Mouse (Mus musculus): ENCODE data around the gene Tcl1b1.
"Not testable (repeated sequence)": the region's sequence is repeated elsewhere in the genome, so short reads cannot be mapped to it uniquely, and the experiment has no call there.

Tcl1b1 gene

GRCm38 (mm10) chr12:105159390-105159789 is at the start of gene Tcl1b1:
Gene Tcl1b1 (plus strand): TSS chr12:105159690.
- no peak for DNase-seq (ENCODE audit: low read depth in 2 of 2, low spot score in 2 of 2)

- DNase-seq (ENCODE audit: low read depth in 2 of 2, low spot score in 2 of 2), result no peak
Measured at GRCm38 (mm10) chr12:105109812-105110211, 49.7 kb upstream of the Tcl1b1 start.

DNA sequence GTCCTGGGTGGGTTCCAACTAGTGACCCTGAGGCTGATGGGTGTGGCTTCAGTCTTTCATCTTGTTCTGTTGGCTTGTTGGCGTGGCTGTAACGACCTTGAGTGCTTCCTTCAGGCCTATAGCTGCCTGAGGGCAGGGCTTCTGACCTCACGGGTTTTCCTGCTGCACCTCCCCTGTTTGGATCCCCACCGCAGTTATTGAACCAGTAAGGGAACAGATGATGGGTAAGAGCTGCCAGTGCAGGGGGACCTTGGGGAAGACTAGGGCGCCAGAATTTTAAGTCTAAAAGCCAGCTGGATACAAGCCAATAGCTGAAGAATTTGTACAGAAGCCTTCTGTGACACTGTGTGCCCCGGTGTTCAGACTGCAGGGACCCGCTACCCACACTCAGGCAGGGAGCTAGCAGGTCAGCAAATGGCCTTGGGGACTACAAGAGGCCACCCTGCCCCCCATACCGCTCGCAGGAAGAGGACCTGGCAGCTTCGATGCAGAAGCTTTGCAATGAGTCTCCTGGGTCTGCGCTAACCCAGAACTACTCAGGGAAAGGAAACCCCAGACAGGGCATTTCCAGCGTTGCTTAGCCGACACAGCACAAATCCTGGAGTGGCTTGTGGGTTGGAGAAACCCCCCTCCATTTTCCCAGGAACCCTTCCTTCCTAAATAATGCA is 47.0 kb upstream of the Tcl1b1 start:
- DNase-seq (ENCODE audit: low read depth in 2 of 2, low spot score in 2 of 2), result no peak

DNA sequence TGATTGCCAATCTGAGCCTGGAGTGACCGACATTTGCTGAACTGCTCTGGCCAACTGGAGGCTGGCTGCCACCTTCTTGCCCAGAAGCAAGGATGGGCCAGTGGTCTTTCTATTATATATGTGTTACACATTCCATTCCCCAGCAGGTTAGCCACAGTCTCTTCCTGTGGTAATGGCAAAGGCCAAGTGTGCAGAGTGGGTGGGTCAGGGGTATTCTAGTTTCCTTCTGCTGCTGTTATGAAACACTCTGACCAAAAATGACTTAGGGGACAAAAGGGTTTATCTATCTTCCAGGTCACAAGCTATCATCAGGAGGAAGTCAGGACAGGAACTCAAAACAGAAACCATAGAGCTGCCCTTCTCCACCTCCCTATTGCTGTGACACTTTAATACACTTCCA is 42.8 kb upstream of the Tcl1b1 start:
- no peak for DNase-seq (ENCODE audit: low read depth in 2 of 2, low spot score in 2 of 2)

DNA sequence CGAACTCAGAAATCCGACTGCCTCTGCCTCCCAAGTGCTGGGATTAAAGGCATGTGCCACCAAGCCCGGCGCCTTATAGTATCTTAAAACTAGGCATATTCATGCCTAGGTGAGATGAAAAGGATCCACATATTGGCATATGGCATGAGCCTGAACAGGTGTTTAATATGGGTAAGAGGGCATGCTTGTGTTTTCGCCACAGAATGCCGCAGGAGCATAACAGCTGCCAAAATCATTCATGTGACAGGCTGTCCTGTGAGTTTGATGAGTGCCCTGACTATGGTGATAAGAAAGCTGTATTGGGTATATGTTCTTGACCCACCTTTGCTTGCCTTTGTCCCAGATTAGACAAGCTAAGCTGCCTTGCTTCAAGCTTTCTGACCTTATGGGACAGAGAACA is 34.1 kb upstream of the Tcl1b1 start:
- no peak for DNase-seq (ENCODE audit: low read depth in 2 of 2, low spot score in 2 of 2)

- DNase-seq (ENCODE audit: low read depth in 2 of 2, low spot score in 2 of 2), result no peak
Measured at GRCm38 (mm10) chr12:105126516-105126915, 33.0 kb upstream of the Tcl1b1 start.

DNA sequence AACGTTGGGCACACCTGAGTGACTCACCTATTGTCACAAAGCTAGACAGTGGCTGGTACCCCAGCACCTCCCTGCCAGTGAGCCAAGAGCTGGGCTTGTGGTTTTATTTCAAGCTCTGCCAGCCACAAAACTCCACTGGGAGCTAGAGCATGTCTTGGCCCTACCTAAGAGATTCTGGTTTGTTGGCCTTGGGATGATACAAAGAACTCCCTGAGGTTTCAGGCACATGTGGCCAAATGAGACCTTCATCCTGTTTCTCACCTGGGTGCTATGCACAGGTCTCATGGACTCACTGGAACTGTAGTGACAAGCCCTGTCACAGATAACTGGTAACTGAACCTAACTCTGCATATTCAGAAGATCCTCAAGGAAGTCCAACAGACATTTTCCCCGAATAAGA is 31.9 kb upstream of the Tcl1b1 start:
- no peak for DNase-seq (ENCODE audit: low read depth in 2 of 2, low spot score in 2 of 2)

GRCm38 (mm10) chr12:105129494-105130205 is 29.8 kb upstream of the Tcl1b1 start:
- DNase-seq (ENCODE audit: low read depth in 2 of 2, low spot score in 2 of 2), result not testable (repeated sequence)

- not testable (repeated sequence) for DNase-seq (ENCODE audit: low read depth in 2 of 2, low spot score in 2 of 2)
Measured at GRCm38 (mm10) chr12:105134167-105134566, 25.3 kb upstream of the Tcl1b1 start.

DNA sequence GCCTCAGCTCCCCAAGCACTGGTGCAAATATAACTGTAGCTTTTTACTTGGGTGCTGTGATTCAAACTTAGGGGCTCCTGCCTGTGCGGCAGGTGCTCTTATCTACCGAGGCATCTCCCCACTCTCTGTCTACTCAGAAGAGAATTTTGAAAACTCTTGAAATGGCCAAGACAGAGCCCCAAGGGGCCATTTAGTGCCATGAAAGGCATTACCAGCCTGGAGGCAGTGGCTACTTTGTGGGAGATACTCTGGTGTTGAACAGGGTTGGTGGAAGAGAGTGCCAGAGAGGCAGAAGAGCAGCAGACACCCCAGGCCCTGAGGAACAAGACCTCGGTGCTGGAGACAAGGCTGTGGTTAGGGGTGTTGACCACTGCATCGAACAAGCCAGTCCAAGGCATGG is 24.7 kb upstream of the Tcl1b1 start:
- not testable (repeated sequence) for DNase-seq (ENCODE audit: low read depth in 2 of 2, low spot score in 2 of 2)

- DNase-seq (ENCODE audit: low read depth in 2 of 2, low spot score in 2 of 2), result not testable (repeated sequence)
Measured at GRCm38 (mm10) chr12:105137729-105138128, 21.8 kb upstream of the Tcl1b1 start.

- DNase-seq (ENCODE audit: low read depth in 2 of 2, low spot score in 2 of 2), result no peak
Measured at GRCm38 (mm10) chr12:105143096-105143495, 16.4 kb upstream of the Tcl1b1 start.

DNA sequence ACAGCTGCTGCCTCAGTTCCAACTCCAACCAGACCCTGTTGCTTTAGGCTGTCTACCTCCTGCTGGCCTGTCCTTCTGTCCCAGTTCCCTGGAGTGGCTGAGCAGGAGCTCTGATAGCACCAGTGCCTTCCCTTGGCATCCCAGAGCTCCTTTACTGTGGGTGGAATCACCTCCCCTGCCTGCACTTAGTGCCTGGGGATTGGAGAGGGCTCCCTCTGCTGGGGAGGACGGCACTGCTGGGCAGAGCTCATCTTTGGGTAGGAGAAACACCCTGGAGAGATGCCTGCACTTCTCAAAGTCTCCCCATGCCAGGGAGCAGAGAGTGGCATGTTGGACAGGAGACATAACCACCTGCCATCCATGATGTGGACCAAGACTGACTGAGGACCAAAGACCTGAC is 14.6 kb upstream of the Tcl1b1 start:
- DNase-seq (ENCODE audit: low read depth in 2 of 2, low spot score in 2 of 2), result not testable (repeated sequence)

GRCm38 (mm10) chr12:105145714-105146113 is 13.8 kb upstream of the Tcl1b1 start, which contains the start of gene Tcl1b2:
Gene Tcl1b2 (plus strand): TSS chr12:105146014.
- DNase-seq (ENCODE audit: low read depth in 2 of 2, low spot score in 2 of 2), result no peak

DNA sequence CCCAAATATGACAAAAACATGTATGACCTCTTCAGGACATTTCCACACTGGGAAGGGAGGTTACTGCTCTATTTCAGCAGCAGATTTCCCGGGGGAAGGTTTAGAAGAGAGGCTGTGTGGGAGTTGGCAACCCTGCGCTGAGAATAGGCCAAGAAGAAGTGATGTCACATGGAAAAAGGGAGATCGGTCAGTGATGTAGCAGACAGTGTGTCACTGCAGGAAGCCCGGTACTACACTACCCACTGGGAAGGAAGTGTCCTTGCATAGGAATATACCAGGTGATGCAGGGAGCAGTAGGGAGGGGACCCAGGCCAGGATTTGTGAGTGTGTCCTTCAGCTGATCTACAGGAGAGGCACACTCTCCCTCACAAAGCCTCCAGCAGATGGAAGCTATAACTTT is 4.2 kb upstream of the Tcl1b1 start:
- DNase-seq (ENCODE audit: low read depth in 2 of 2, low spot score in 2 of 2), result not testable (repeated sequence)

DNA sequence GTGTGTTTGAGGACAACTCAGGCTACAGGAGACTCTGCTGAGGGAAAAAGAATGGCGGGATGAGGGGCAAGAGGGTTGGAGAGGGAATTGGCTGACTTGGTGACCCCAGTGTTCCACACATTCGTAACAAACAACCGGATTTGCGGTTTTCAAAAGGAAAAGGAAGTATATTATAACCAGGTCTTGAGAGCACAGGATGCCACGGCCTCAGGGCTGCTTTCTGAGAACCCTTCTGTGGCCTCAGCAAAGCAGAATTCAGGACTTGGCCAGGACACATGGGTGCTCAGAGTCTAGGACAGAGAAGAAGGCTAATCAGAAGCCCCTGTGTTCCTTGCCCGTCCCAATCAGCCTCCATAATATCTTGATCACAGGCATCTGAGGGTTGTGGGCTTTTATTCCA is 648 bp upstream of the Tcl1b1 start:
- no peak for DNase-seq (ENCODE audit: low read depth in 2 of 2, low spot score in 2 of 2)

DNA sequence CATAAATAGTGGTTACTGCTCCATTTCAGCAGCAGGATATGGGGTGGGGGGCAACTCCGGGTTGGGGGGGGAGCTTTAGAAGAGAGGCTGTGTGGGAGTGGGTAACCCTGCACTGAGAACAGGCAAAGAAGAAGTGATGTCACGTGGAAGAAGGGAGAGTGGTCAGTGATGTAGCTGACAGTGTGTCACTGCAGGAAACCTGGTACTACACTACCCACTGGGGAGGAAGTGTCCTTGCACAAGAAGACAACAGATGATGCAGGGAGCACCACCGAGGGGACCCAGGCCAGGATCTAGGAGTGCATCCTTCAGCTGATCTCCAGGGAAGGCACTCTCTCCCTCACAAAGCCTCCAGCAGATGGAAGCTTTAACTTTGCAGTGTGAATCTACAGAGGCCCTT is 7.2 kb downstream of the Tcl1b1 start:
- no peak for DNase-seq (ENCODE audit: low read depth in 2 of 2, low spot score in 2 of 2)

GRCm38 (mm10) chr12:105173366-105173765 is 13.9 kb downstream of the Tcl1b1 start:
- DNase-seq (ENCODE audit: low read depth in 2 of 2, low spot score in 2 of 2), result no peak

DNA sequence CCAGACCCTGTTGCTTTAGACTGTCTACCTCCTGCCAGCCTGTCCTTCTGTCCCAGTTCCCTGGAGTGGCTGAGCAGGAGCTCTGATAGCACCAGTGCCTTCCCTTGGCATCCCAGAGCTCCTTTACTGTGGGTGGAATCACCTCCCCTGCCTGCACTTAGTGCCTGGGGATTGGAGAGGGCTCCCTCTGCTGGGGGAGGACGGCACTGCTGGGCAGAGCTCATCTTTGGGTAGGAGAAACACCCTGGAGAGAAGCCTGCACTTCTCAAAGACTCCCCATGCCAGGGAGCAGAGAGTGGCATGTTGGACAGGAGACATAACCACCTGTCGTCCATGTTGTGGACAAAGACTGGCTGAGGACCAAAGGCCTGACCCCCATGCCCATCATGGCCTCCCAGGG is 14.8 kb downstream of the Tcl1b1 start:
- DNase-seq (ENCODE audit: low read depth in 2 of 2, low spot score in 2 of 2), result peak in 1 of 2 experiments; percentile 15

DNA sequence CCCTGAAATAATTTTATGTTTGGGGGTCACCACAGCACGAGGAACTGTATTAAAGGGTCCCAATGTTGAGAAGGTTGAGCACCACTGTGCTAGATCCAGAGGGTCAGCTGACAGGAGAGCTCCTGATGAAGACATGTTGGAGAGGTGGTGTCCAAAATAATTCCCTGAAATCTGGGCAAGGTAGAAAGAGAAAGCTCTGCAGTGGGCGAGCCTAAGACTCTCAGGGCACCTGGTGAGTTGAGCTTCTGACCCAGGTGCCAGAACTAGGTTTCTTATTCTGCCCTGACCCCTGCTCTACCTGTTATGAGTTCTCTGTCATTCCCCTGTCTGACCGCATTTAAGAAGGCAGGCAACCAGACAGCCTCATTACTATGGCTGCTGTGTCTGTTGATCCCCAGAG is 16.6 kb downstream of the Tcl1b1 start, which contains the start of gene Tcl1b5:
Gene Tcl1b5 (plus strand): TSS at position 301 of the 400 bp plus-strand sequence.
- DNase-seq (ENCODE audit: low read depth in 2 of 2, low spot score in 2 of 2), result not testable (repeated sequence)

DNA sequence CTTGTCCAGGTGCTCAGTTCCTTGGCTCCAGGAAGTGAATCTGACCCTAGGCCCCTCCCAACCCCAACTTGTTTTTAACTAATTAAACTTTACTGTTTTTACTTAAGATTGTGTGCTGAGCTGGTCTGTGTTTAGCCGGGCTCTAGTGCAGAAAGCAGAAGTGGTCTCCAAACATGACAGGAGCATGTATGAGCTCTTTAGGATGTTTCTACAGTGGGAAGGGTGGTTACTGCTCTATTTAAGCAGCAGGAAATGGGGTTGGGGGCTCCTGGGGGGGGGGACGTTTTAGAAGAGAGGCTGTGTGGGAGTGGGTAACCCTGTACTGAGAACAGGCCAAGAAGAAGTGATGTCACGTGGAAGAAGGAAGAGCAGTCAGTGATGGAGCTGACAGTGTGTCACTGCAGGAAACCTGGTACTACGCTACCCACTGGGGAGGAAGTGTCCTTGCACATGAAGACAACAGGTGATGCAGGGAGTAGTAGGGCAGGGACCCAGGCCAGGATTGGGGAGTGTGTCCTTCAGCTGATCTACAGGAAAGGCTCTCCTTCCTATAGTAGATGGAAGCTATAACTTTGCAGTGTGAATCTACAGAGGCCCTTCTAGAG is 21.7 kb downstream of the Tcl1b1 start:
- DNase-seq (ENCODE audit: low read depth in 2 of 2, low spot score in 2 of 2), result not testable (repeated sequence)

DNA sequence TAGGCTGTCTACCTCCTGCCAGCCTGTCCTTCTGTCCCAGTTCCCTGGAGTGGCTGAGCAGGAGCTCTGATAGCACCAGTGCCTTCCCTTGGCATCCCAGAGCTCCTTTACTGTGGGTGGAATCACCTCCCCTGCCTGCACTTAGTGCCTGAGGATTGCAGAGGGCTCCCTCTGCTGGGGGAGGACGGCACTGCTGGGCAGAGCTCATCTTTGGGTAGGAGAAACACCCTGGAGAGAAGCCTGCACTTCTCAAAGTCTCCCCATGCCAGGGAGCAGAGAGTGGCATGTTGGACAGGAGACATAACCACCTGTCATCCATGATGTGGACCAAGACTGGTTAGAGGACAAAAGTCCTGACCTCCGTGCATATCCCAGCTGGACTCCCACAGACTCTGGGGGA is 29.5 kb downstream of the Tcl1b1 start:
- not testable (repeated sequence) for DNase-seq (ENCODE audit: low read depth in 2 of 2, low spot score in 2 of 2)
